Mouse (Mus musculus) thymus, postnatal 14 days (tissue): ENCODE results near the gene Vps37c.

Experiments used
- DNase-seq: peaks from one replicate; pipeline ENCODE4 v3.0.0; 2021

The Vps37c gene

DNA sequence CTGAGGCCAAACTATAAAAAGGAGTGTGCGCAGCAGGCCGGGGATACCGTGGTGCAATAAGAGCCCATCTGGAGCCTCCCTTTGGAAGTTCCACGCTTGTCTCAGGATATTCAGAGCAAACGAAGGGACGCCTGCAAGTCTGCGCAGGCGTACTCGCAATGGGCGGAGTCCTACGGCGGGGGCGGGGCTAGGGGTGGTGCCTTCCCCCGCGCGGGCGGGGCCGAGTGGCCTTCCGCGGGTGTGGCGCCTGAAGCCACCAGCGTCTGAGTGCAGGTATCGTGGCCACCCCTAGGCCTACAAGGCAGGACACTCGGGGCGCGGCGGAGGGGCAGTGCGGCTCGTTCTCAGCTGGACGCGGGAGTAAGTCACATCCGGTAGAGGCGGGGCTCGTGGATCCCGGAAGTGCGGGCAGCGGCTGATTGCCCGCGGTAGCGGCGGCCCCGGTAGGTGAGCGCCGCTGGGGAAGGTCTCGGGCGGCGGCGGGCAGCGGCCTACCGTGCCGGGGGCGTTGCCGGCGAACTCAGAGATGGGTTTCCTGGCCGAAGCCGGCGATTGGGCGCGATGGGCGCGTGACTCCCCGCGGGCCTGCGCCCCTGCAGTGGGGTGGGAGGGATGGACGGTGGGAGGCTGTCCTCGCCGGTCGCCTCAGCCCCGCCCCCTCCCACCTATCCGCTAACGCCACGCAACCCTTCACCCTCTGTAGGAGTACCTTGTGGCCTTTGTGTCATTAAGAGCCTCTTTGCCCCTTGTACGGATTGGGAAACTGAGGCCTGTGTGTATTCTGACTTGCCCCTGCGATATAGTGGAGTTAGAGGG, at the start of gene Vps37c:
TSS of gene Vps37c (plus strand) at position 199 of the 816 bp plus-strand sequence.
- peak; percentile 94 for DNase-seq

DNA sequence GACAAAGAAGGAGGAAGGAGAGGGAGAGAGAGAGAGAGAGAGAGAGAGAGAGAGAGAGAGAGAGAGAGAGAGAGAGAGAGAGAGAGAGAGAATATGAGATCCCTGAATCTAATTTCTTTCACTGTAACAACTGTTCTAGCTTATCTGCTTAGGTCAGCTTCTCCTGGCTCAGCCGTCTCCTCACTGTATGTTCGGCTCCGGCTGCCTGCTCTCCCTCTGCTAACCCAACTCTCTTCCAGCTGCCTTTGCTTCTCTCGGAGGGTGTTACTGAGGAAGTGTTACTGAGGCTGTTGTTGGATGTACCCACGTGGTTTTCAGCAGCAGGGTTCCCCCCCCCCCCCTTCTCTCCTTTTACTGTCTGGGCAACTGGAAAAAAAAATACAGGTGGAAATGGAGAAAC, 48.5 kb upstream of the Vps37c start:
- DNase-seq, result no peak

DNA sequence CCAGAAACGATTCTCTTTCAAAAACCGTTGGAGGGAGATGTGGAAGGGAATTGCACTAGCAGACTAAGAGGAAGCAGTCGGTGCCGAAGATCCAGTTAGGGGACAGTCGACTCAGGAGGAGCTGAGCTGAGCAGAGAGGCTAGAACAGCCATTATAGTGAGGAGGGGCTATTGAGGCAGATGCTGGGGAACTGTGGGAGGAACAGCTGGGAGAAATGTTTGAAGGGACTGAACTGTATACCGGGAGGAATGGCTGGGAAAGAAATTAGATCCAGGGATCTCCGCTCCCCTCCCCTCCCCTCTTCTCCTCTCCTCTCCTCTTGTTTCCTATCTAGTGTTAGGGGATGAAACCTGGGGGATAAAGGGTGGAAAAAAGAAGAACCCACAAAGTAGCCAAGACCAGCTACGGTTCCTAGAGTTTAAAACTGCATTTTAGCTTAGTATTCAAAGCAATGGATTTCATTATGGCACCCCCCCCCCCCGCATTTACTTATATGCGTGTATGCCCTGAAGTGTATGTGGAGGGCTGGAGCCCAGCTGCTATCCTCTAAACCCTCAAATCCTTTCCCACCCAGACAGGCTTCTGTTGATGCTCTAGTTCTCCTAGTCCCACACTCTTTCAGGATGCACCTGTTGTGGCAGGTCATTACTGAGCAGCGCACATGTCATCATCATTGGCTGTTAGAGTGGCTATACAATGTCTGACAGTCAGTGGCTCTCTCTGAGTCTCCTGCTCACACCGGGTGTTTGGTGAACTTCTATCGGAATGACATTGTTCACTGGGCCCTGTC, 47.8 kb upstream of the Vps37c start:
- no peak for DNase-seq

DNA sequence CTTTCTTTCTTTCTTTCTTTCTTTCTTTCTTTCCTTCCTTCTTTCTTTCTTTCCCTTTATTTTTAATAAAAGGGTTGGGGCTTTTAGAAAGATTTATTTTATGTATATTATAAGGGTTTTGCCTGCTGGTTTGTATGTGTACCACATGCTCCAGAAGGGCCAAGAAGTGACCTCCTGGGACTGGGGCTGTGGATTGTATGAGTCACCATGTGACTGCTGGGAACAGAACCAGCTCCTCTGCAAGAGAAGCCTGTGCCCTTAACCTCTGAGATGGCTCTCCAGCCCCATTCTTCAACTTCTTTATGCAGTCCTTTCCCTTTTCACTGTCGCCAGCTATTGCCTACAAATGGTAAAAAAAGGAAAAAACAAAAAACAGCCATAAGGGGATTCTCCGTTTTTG, 42.9 kb upstream of the Vps37c start:
- DNase-seq, result no peak

DNA sequence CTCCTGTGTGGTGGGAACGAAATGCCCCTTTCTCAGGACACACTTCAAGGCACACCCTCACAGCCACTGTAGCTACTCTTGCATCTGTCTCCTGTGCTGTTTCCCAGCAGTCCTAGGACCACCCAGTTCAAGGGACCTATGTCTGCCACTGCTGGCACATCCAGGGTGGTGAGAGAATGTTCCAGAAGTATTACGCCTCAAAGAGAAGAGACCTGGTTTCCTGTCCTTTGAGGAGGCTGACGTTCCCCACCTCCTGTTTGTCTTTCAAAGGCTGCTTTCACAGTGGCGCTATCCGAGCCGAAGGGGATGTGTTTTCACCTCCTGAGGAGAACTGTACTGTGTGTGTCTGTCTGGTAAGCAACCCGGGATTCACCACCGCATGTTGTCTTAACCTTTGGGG, 40.4 kb upstream of the Vps37c start:
- DNase-seq, result peak; percentile 60

DNA sequence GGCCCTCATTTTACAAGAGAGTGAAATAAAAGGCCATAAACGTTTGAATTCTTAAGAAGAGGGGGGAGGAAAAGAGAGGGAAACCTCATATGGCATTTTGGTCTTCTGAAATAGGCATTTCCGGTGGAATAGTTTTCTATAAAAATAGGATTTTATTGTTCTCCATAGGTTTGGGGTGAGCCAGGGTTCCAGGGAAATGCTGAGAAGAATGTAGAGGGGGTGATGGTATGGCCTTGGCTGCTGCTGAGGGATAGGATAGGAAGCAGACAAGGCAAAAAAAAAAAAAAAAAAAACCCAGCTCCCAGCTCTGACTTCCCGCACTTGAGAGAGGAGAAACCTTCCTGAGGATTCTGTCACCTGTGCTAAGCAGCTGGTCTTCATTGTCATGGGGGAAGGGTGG, 32.5 kb upstream of the Vps37c start:
- DNase-seq, result no peak

DNA sequence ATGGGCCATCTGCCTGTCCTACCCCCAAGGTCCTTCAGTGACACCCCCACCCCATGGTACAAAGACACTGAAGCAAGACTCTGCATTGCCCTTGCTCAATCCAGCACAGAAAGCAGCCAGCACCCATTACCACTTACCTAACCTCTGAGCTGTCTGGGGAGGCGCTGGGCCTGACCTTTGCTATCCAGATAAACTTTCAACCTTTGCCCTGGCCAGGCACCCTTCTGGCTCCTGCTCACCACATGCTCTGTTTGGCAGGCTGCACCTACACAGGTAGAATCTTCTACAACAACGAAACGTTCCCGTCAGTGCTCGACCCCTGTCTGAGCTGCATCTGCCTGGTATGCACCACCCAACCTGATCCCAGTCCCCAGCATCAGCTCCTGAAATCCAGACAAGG, 30.8 kb upstream of the Vps37c start:
- DNase-seq, result no peak

DNA sequence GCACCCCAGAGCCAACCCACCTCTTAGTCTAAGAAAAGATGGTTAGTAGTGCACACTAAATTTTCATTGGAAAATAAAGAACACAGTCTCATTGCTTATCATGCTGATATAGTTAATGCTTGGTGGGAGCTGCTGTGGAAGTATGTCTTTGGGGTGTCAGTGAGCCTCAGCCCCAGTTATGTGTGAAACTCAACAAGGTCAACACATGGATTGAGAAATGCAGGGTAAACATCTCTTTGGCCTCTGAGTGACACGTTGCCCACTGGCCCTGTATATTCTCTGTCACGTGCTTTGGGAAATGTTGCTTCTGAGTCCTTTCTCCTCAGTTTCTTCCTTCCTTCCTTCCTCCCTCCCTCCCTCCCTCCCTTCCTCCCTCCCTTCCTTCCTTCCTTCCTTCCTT, 30.1 kb upstream of the Vps37c start:
- DNase-seq, result no peak

DNA sequence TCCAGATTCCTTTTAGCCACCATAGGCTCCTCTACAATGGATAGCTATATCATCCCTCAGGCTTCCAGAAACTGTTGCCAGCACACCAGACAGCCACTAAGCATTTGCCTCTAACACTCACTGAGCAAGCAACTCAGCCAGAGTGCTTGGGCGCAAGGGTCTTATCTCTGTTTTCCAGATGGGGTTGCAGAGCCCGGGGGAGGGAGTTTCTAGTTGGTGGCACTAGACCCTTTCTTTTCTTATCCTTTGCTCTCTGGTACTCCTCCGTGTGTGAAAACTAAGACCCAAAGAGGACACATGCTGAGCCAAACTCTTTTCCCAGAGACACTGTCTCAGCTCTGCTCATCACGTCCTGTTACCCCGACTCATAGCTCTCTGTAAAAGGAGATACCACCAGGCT, 27.2 kb upstream of the Vps37c start:
- no peak for DNase-seq

DNA sequence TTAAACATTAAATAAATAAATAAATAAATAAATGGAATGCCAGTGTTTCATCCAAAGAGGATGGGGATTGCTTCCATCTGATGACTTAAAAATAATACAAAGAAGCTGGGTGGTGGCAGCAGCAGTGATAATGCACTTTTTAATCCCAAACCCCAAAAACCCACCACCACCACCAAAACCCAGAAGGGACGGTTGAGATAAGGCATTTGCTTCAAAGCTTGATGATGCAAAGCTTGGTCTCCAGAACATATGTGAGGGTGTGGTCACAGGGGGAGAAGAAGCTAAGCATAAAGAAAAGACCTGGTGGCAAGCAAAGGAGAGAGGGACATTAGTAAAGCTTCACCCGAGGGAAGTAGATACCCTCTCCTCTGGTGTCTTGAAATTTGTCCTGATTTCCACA, 26.6 kb upstream of the Vps37c start:
- DNase-seq, result no peak

DNA sequence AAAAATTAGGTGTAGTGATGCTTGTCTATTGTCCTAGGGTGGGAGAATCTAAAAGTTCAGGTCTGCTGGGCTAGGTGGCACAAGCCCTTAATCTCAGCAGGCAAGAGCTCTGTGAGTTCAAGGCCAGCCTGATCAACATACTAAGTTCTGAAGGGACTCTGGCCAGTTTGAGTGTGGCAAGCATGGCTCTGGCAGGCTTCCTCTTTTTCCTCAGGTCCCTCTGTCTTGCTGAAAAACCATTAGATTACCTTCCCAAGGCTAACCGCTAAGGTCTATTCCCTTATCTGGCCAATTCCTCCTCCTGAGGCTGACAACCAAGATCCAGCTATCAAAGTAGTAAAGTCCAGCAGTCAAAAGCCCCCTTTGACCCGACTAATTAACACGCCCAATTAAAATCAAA, 25.9 kb upstream of the Vps37c start:
- DNase-seq, result no peak

DNA sequence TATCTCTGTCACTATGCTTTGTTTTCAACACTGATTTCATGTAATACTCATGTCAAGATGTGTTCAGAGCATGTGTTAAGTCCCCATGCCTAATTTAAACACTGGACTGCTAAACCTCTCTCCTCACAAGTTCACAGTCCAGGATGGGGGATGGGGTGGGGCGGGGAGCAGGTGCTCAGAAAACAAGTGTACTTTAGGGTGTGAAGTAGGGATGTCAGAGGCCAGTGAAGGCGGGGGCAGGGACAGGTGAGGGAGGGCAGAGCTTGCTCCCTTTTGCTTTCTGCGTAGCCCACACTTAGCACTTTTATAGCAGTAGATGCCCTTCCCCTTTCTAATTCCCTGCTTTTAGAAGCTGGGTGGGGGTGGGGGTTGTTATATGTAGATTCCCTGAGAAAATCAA, 23.4 kb upstream of the Vps37c start:
- no peak for DNase-seq

DNA sequence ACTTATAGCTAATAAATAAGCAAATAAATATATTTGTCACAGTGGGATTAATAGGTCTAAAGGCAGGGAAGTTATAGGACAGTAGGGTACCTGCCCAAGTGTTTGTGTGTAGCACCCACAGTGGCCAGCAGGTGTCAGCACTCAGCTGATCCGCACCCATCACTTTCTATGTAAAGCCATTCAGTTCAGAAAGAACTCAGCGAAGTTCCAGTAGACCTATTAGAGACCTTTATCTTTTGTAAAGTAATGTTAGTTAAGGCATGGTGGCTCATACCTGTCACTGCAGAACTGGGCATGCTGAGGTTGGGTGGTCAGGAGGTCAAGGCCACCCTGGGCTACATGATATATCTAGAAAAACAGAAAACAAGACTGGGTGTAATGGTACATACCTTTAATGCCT, 23.0 kb upstream of the Vps37c start:
- DNase-seq, result peak; percentile 72

DNA sequence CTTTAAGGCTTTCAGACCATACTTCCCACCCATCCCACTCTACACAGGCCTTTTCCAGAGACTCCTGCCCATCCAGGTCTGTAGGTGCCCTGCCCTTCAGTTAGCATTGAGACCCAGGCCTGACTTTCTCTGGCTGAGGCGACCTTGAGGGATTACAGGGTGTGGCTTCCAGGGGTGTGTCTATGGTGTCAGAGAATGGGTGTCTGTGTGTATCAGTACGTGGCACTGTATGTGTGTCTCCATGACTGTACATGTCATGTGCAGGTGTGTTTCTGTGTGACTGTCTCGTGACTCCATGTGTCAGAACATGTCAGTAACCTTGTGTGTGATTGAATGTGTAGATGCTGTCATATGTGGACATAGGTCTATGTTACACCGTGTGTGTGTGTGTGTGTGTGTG, 17.2 kb upstream of the Vps37c start:
- DNase-seq, result no peak

DNA sequence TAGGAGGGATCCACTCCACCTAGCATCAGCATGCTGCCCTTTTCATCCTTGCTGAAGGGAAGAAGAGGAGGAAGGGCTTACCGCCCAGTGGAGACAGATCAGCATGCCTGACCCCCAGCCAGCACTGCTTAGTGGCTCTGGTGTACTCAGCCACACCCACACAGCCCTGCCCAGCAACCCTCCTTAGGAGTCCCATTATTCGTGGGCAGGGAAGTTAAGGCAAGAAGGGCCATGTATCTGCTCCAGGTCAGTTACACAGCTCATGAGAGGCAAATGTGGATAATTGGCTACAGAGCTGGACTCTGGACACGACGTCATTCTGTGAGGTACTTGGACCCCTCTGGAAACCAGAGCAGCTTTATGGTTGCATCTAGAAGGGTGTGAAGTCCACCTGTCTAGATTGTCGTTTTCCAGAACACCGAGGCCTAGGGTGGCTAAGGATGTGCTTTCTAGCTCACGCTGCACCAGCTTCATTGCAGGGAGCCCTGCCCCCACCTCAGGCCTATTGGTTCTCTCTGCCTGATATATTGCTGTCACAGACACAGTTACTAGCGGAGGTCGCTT, 16.6 kb upstream of the Vps37c start:
- no peak for DNase-seq

DNA sequence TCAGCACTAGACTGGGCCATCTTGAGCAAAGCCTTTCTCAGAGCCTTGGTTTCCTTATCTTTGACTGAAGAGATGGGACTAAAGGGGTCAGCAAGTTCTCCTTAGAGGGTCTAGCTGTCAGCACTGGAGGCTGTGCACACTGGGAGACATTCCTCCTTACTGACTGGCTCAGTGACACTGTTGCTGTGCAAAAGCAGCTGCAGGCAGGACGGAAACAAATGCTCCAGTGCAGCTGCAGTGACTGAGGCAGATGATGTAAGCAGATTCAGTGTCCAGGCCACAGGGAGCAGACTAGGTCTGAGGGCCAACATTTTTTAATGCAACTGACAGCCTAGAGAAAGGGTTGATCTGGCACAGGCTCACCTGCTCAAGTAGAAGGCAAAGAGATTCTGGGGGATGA, 15.3 kb upstream of the Vps37c start:
- DNase-seq, result no peak

DNA sequence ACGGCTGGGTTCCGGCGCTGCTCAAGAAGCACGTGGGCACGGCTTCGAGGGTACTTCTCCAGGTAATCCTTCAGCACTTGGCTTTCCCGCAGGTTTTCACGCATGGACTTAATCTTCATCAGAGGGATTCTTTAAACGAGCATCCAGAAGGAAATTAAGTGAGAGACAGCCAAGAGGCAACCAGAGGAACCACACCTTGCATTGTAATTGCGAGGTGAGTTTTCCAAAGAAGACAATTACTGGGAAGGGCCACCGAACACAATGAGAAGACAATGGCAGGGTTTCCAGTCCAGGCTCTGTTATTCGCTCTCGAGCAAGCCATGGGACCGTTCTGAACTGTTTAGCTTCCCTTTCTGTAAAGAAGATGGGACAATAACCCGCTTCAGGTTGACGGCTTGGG, 11.9 kb upstream of the Vps37c start:
- no peak for DNase-seq

DNA sequence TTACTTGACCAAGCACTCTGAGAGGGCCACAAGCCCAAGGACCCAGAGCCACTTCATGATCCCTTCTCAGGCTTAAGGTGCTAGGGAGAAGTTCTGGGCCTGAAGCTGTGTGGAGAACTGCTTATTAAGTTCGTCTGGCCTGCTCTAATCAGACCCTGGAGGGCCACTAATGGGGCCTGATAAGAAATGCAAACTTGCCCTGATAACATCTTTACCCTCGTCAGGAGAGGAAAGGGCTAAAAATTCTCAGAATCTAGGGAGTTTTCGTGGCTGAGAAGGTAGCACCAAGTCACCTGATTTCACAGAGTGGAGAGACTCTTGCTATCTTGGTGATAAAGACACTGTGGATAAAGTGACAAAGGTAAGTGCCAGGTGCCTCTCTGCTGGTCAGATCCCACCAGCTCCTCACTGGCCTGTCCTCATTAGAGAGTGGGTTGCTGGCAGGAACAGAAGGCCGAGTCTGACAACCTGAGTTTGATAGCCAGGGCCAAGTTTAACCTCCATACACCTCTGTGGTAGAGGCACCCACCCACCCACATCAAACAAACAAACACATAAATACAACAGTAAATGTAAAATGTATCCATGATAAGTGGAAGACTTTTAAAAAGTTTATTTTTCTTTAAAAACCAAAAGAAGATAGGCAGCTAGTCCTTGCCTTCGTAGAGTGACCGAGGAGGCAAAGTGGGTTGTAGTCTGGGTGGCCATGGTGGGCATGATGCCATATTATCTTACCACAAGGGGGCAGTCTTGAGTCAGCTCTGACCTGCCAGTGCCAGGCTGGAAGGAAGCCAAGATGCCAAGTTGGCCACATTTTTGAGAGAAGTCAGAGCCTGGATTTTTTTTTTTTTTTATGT, 10.4 kb upstream of the Vps37c start, which contains the start of gene Pga5:
TSS of gene Pga5 (minus strand) at position 157 of the 857 bp plus-strand sequence.
- DNase-seq, result peak; percentile 74

DNA sequence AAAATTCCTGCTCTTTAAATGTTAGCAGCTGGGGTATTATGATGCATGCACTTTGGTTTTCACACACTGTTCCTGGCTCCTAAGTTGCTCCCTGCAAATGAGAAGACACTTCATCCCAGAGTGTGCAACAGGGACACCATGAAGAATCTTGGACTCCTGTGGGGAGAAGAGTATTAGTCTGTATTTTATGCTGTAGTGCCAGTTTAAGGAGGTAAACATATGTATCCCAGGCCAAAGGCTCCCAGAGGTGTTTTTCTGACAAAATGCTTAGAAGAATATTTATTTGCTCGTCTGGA, 9.8 kb upstream of the Vps37c start:
- no peak for DNase-seq

DNA sequence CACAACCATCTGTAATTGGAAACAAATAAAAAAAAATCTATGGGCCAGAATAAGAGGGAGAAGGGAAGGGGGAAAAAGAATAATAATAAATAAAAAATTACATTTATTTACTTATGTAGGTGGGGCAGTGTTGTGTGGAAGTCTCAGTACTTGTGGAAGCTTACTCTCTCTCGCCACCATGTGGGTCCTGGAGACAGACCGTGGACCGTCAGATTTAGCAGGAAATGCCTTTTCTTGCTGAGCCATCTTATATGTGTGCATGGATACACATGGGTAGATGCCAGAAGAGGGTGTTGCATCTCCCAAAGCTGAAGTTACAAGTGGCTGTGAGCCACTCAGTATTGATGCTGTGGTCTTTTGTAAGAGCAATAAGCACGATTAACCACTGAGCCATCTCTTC, 7.0 kb upstream of the Vps37c start:
- no peak for DNase-seq

DNA sequence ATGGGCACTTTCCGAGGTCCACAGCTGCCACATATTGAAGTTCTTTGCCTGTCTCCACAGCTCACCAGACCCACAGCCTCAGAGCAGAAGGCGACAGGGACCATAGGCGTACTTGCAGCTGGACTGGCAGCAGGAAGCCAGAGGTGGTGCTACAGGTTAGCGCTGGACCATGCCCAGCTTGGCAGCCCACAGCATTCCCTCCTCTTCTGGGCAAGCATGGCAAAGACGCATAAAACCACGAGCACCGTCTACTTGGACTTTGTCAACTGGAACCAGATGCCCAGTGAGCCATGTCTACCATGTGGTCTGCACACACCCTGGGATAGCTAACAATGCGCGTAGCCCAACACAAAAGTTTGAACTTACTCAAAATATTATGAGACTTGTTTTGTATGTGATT, 3.5 kb upstream of the Vps37c start:
- DNase-seq, result no peak

DNA sequence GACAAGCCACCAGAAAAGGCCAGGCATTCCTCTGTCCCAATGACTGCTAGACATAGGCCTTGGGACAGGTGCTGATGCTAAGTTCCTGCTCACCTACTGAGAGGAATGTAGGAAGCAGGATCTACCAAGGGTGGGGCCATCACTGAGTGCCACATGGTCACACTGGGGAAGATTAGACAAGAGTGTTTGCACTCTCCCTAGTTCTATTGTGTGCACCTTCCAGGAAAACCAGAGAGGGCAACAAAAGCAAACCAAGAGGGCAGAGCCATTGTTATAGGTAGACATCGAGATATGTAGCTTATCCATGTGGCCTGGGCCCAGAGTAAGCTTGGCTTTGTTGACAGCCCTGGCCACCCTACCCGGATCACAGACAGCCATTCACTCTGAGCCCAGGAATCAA, 2.8 kb upstream of the Vps37c start:
- no peak for DNase-seq

DNA sequence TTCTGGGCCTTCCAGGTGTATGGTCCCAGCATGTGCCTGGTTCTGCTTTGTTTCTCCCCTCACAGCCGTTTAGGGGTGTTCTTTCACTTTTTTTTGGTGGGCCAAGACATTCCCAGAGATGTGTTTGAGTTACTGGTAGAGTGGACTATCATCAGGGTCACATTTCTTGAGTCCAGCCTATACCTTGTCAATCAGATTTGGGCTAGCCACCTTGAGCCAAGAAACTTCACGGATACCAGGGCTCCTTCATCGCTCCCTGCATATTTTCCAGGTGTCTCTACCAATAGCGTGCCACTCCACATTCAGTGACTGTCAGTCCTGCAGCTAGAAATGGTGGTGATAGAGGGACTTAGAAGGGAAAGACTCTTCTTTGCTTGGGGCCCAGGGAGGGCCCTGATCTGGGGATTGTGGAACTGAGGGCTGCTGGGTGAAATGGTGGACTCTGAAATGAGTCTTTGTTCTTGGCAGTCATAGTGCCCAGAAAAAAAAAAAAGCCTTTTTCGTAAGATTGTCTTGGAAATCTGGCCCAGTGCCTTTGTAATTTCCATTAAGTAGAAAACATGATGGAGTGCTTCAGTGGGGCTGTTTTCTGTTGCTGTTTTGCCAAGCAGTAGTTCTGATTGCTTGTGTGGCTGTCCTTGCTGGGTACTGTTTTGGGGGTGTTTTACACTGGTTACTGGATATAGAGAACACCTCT, 1.1 kb downstream of the Vps37c start:
- DNase-seq, result no peak
